Mouse (Mus musculus): ENCODE measurements around the gene Gpank1. TPM values are rescaled to one million over a fixed set of nuclear protein-coding genes. Genes with fewer than 3 reads are reported as not detected.

The Gpank1 gene
- polyA plus RNA-seq, 1 experiment from 2014 or later, result 19.4 TPM

DNA sequence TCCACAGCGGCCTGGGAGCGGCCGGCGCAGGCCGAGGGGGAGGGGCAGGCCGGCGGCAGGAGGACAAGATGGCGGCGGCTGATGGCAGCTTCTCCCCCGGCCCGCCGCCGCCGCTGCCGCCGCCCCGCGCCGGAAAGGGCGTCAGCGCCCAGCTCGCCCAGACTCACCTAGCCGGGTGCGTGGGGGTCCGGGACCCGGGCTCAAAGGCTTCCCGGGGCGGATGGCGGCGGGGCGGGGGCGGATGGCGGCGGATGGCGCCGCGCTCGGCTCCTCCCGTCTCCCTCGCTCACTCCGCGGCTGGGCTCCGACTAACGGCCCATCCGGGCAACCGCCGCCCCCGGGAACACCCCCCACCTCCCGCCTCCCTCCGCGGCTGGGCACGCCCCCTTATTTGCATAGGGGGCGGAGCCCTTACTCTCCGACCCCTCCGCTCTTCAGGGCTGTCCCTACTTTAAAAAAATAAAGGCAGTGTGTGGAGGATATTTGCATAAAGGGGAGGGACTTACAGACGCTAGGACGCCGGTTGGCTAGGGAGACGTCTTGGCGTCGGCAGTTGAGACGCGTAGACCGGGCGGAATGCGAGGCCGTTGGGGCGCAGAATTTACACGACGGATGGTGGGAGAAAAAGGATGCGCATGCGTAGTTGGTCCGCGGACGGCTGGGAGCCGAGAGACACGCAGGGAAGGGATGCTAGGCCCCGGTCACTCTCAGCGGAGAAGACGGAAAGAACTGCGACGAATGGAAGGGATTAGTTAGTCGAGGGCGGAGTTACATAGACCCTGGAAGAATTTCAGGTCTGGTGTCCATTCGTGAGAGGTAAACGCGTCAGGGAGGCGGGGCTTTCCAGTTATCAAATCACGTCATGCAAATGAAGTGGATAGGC, 43.6 kb downstream of the Gpank1 start, which contains the start of gene Prrc2a:
TSS of gene Prrc2a (minus strand) at position 330 of the 883 bp plus-strand sequence.
- peak within 1 kb of the TSS; percentile 98 for H3K4me2 ChIP-seq (replicated peaks; ENCODE audit: low read depth, low read length)
- H3K4me3 ChIP-seq (ENCODE audit: low read length), result peak within 1 kb of the TSS; percentile 87
- peaks cover 20% of the 10 kb centered on the region; the same call in 1 of the 2 replicates for H3K4me1 ChIP-seq (ENCODE audit: control insufficient read depth, insufficient read depth, low read length)
- peaks cover 28% of the 10 kb centered on the region for H3K36me3 ChIP-seq (ENCODE audit: control insufficient read depth, insufficient read depth, low read length)
- ATAC-seq (ENCODE audit: low FRiP score, low TSS enrichment), result peak; percentile 97
- peak within 1 kb of the TSS; percentile 96 for H3K27ac ChIP-seq (ENCODE audit: low read depth, low read length)
- peak within 1 kb of the TSS; percentile 97 for H3K9ac ChIP-seq (ENCODE audit: low read depth, low read length)
- H3K9me3 ChIP-seq (ENCODE audit: control insufficient read depth, low read length), result no peaks in the 10 kb centered on the region
- H3K27me3 ChIP-seq (ENCODE audit: control insufficient read depth, insufficient read depth, low read length), result no peaks in the 10 kb centered on the region
- under 1% methylated on average over 66 of the region's 89 CpGs for WGBS

DNA sequence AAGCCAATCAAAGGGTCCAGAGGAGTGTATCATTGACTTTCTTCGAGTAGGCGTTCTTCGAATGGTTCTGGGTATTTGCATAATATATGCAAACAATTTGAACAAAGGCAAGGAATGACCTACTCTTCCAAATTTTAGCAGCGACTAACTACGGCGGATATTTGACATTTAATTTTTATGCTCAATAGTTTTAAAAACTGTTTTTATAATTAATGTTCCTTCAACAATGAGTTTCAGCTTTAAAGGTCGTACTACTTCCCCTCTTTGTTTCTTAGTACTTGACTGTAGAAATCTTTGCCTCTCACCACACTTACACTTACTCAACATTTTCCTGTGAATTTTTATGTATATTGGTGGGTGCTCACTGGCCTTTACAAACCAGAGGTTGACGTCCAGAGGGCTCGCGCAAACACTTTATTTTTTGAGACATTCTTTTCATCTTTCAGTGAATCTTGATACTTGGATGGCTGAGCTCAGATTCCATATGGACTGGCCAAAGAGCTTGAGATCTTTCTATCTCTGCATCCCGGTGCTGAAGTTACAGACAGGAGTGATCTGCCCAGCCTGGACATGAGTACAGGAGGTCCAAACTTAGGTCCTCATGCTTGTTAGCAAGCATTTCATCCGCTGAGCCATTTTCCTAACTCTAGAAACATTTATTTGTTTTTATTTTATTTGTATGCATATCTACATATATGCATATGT, 44.3 kb downstream of the Gpank1 start:
- Histone ChIP-seq H3K4me2 (replicated peaks; ENCODE audit: low read depth, low read length) (peak overlapping the region; percentile 48), H3K9ac (ENCODE audit: low read depth, low read length) (peak overlapping the region; percentile 57), H3K9me3 (ENCODE audit: control insufficient read depth, low read length) (no peaks in the 10 kb centered on the region), H3K4me3 (ENCODE audit: low read length) (peak overlapping the region; percentile 87), H3K27me3 (ENCODE audit: control insufficient read depth, insufficient read depth, low read length) (no peaks in the 10 kb centered on the region), H3K27ac (ENCODE audit: low read depth, low read length) (peak overlapping the region; percentile 96), H3K36me3 (ENCODE audit: control insufficient read depth, insufficient read depth, low read length) (peaks cover 20% of the 10 kb centered on the region), H3K4me1 (ENCODE audit: control insufficient read depth, insufficient read depth, low read length) (peaks cover 20% of the 10 kb centered on the region; the same call in 1 of the 2 replicates)
- peak; percentile 85 for ATAC-seq (ENCODE audit: low FRiP score, low TSS enrichment)
- 20% methylated on average over 12 of the region's 12 CpGs for WGBS

DNA sequence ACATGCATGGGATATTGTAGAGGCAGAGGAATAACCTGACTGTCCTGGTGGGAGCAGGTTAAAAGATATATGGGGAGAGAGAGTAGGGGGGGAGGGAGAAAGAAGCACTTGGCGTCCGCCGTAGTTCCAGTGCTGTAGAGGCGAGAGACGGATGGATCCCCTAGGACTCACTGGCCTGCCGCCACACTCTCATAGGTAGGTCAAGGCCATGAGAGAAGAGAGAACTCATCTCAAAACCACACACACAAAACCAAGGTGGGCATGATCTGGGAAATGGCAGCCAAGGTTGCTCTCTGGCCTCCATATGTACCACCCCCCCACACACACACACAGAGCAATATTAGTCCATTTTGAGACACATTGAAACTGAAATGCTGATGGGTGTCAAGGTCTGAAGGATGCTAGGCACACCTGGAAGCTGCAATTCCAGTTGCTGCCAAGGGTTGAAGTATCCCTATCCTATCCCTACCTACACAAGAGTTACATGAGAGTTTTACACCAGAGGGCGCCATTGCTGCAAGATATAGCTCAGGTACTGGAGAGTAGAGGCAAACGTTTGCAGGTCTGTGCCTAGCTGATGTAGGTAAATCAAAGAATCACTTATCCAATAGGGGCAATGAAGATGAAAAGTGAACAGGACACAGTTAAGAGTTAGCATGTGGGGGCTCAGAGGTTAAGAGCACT, 45.2 kb downstream of the Gpank1 start:
- H3K9me3 ChIP-seq (ENCODE audit: control insufficient read depth, low read length), result no peaks in the 10 kb centered on the region
- H3K4me2 ChIP-seq (replicated peaks; ENCODE audit: low read depth, low read length), result peak overlapping the region; percentile 48; the same call in 1 of the 2 replicates
- H3K27me3 ChIP-seq (ENCODE audit: control insufficient read depth, insufficient read depth, low read length), result no peaks in the 10 kb centered on the region
- peaks cover 18% of the 10 kb centered on the region; the same call in 1 of the 2 replicates for H3K4me1 ChIP-seq (ENCODE audit: control insufficient read depth, insufficient read depth, low read length)
- 58% methylated on average over 8 of the region's 8 CpGs for WGBS
- ATAC-seq (ENCODE audit: low FRiP score, low TSS enrichment), result no peak
- H3K9ac ChIP-seq (ENCODE audit: low read depth, low read length), result no peak overlapping the region
- H3K4me3 ChIP-seq (ENCODE audit: low read length), result peak overlapping the region; percentile 87; the same call in 1 of the 2 replicates
- H3K27ac ChIP-seq (ENCODE audit: low read depth, low read length), result peak overlapping the region; percentile 96; the same call in 1 of the 2 replicates
- H3K36me3 ChIP-seq (ENCODE audit: control insufficient read depth, insufficient read depth, low read length), result peaks cover 12% of the 10 kb centered on the region

DNA sequence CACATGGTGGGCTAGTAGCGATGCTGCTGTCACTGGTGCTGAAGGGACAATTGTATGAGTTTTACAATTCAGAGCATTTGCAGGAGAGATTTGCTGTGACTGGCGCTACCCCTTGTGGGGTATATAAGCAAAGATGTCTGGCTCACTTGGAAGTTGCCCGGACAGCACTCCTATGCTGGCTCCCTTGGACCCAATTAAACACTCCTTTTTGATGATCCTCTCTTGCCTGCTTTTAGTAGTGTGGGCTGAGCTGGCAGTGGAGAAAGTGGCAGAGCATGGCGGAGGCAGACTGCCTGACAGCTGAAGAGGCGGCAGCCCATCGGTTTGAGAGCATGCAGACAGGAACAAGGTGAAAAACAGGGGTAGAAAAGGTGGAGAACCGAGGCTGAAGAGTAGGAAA, 46.5 kb downstream of the Gpank1 start:
- H3K27me3 ChIP-seq (ENCODE audit: control insufficient read depth, insufficient read depth, low read length), result no peaks in the 10 kb centered on the region
- peaks cover 5% of the 10 kb centered on the region; the same call in 1 of the 2 replicates for H3K4me1 ChIP-seq (ENCODE audit: control insufficient read depth, insufficient read depth, low read length)
- 89% methylated on average over 7 of the region's 7 CpGs for WGBS
- H3K4me3 ChIP-seq (ENCODE audit: low read length), result no peak overlapping the region
- no peak overlapping the region for H3K27ac ChIP-seq (ENCODE audit: low read depth, low read length)
- no peaks in the 10 kb centered on the region for H3K36me3 ChIP-seq (ENCODE audit: control insufficient read depth, insufficient read depth, low read length)
- no peak overlapping the region for H3K9ac ChIP-seq (ENCODE audit: low read depth, low read length)
- H3K9me3 ChIP-seq (ENCODE audit: control insufficient read depth, low read length), result no peaks in the 10 kb centered on the region
- no peak overlapping the region for H3K4me2 ChIP-seq (replicated peaks; ENCODE audit: low read depth, low read length)
- no peak for ATAC-seq (ENCODE audit: low FRiP score, low TSS enrichment)

- H3K27ac ChIP-seq (ENCODE audit: low read depth, low read length), result no peak overlapping the region
- H3K4me1 ChIP-seq (ENCODE audit: control insufficient read depth, insufficient read depth, low read length), result no peaks in the 10 kb centered on the region; the same call in 1 of the 2 replicates
- H3K9me3 ChIP-seq (ENCODE audit: control insufficient read depth, low read length), result no peaks in the 10 kb centered on the region
- H3K36me3 ChIP-seq (ENCODE audit: control insufficient read depth, insufficient read depth, low read length), result no peaks in the 10 kb centered on the region
- H3K4me2 ChIP-seq (replicated peaks; ENCODE audit: low read depth, low read length), result no peak overlapping the region
- no peak for ATAC-seq (ENCODE audit: low FRiP score, low TSS enrichment)
- no peak overlapping the region for H3K4me3 ChIP-seq (ENCODE audit: low read length)
- WGBS, result 22% methylated on average over 4 of the region's 4 CpGs
- no peaks in the 10 kb centered on the region for H3K27me3 ChIP-seq (ENCODE audit: control insufficient read depth, insufficient read depth, low read length)
- H3K9ac ChIP-seq (ENCODE audit: low read depth, low read length), result no peak overlapping the region
Measured at GRCm38 (mm10) chr17:35168541-35169207, 47.4 kb downstream of the Gpank1 start.

DNA sequence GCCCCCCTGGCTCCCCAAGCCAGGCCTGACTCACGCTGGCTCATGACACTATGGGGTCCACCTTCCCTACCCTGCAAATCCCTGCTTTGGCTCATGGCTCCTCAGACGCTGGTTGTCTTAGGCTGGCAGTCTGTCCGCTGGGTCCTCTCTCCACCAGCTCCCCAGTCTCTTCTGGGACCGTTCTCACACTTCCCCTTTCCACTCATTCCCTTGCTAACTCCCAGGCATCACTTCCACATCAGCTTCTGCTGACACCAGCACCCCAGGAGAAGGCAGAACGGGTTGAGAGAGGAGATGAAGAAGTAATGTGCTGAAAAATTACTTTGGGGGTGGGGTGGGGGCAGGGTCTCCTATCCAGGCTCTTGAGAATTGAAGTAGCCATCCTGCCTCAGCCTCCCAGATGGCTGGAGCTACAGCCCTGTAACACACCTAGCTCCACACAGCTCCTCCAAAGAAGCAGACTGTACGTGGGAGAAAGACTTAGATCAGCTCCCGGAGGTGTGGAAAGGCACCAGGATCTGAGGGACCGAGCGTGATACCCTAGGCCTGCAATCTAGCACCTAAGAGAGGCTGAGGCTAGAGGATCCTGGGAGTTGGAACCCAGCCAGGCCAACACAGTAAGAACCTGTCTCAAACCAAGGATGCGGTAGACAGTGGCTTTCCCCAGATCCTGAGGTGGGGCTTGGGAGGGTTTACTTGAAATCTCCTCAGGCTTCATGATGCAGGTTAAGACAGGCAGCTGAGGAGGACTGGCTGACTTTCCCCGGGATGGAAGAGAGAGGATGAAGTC, 51.4 kb downstream of the Gpank1 start:
- Histone ChIP-seq H3K4me1 (ENCODE audit: control insufficient read depth, insufficient read depth, low read length) (no peaks in the 10 kb centered on the region), H3K4me3 (ENCODE audit: low read length) (no peak overlapping the region), H3K9me3 (ENCODE audit: control insufficient read depth, low read length) (no peaks in the 10 kb centered on the region), H3K27ac (ENCODE audit: low read depth, low read length) (no peak overlapping the region), H3K9ac (ENCODE audit: low read depth, low read length) (no peak overlapping the region), H3K36me3 (ENCODE audit: control insufficient read depth, insufficient read depth, low read length) (no peaks in the 10 kb centered on the region), H3K4me2 (replicated peaks; ENCODE audit: low read depth, low read length) (no peak overlapping the region), H3K27me3 (ENCODE audit: control insufficient read depth, insufficient read depth, low read length) (no peaks in the 10 kb centered on the region)
- 72% methylated on average over 11 of the region's 11 CpGs for WGBS
- no peak for ATAC-seq (ENCODE audit: low FRiP score, low TSS enrichment)

DNA sequence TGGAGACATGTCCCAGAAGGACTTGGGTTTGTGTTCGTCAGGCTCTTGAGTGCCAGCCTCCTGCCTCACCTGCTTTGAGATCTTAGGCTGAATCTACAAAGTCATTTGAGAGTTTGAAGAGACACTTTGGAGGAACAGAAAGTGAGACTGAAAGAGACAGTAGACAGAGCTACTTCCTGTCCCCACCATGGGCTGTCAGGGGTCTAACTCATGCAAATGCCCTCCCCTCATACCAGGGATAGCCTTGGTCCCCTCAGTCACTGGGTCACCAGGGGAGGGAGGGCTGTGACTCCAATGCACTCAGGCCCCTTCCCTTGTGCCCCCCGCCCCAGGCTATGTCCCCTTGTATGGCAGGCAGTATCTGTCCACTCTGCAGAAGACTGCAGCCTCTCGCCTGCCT, 52.1 kb downstream of the Gpank1 start:
- no peaks in the 10 kb centered on the region for H3K36me3 ChIP-seq (ENCODE audit: control insufficient read depth, insufficient read depth, low read length)
- WGBS, result 77% methylated on average over 3 of the region's 3 CpGs
- H3K4me3 ChIP-seq (ENCODE audit: low read length), result no peak overlapping the region
- H3K9ac ChIP-seq (ENCODE audit: low read depth, low read length), result no peak overlapping the region
- H3K4me1 ChIP-seq (ENCODE audit: control insufficient read depth, insufficient read depth, low read length), result no peaks in the 10 kb centered on the region
- no peak for ATAC-seq (ENCODE audit: low FRiP score, low TSS enrichment)
- no peak overlapping the region for H3K27ac ChIP-seq (ENCODE audit: low read depth, low read length)
- no peaks in the 10 kb centered on the region for H3K9me3 ChIP-seq (ENCODE audit: control insufficient read depth, low read length)
- no peak overlapping the region for H3K4me2 ChIP-seq (replicated peaks; ENCODE audit: low read depth, low read length)
- H3K27me3 ChIP-seq (ENCODE audit: control insufficient read depth, insufficient read depth, low read length), result no peaks in the 10 kb centered on the region

Data from kidney, embryonic 14.5 days (tissue).